Mouse (Mus musculus) left cerebral cortex, adult 18-20 months (tissue): Measurements from ENCODE around the gene Ralgps2. TPM values are rescaled to one million over a fixed set of nuclear protein-coding genes. Genes with fewer than 3 reads are reported as not detected.

ENCODE experiments used
- DNase-seq, 2 experiments: peaks; one replicate each; pipeline ENCODE4 v3.0.0; 2021 to 2022; ENCODE audit warnings: low spot score in 2 of 2, mixed read lengths in 1 of 2
- total RNA-seq, 2 experiments: library from RNA; stranded (reverse); gene quantifications; 2 replicates each; pipeline ENCODE4 v1.2.3; 2021

Gene Ralgps2
- total RNA-seq, 2 experiments from 2014 or later, result 40.2 to 50.3 TPM

- no peak for DNase-seq
These were observed 168.6 kb downstream of the Ralgps2 start for GRCm38 (mm10) chr1:156770845-156771244.

- no peak for DNase-seq
These were observed 169.7 kb downstream of the Ralgps2 start for GRCm38 (mm10) chr1:156769621-156770297.

- no peak for DNase-seq
These were observed 170.3 kb downstream of the Ralgps2 start for GRCm38 (mm10) chr1:156769163-156769562.

DNA sequence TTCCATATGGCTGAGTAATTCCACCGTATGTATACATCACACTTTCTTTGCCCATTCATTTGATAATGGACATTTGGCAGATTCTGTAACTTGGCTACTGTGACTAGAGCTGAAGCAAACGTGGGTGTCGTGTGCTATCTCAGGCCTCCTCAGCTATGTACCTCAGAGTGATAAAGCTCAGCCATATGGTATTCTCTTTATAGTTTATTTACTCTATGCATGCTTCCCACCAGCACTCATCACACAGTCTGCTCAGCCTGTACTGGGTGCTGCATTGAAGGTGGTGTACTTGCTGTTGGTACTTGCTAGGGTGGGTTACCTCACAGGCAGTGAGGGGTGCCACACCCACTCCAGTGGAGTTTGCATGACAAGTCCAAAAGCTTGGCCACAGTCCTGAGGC lies 174.1 kb downstream of the Ralgps2 start:
- DNase-seq, result peak; percentile 18 to 41

DNA sequence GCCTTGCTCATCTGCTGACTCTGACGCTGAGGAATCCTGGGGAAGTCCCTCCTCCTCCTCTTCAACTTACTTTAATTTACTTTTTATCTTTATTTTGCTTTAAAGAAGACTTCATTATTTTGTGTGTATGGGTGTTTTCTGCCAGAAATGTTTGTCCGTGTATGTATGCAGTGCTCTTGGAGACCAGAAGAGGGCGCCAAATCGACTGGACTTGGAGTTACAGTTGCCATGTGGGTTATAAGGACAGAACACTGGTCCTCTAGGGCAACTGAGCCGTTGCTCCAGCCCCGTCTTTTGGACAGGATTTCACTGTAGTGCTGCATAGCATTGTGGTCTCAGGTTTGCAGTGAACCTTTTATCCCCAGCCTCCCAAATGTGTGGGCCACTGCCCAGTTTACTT lies 174.8 kb downstream of the Ralgps2 start:
- DNase-seq, result no peak

- DNase-seq, result no peak
These were observed 176.1 kb downstream of the Ralgps2 start for GRCm38 (mm10) chr1:156763280-156763679.

DNA sequence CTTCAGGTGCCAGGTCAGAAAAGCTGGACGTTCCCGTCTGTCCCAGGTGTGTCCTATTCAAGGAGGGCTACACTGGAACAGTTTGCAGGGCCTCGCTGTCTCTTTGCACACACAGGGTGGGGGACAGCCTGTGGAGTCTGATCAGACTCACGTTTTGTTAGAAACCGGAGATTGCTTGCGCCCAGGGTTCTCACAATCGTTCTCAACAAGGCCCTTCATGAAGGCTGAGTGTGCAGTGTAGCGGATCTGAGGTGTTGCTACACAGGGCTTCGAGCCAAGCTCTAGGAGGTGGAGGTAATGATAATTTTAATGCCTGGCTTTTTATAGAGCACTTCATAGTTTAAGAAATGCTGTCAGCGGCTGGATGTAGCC lies 178.0 kb downstream of the Ralgps2 start:
- DNase-seq, result no peak

- no peak for DNase-seq
These were observed 178.6 kb downstream of the Ralgps2 start for GRCm38 (mm10) chr1:156760549-156761429.

GRCm38 (mm10) chr1:156758326-156758725 lies 181.1 kb downstream of the Ralgps2 start:
- DNase-seq, result no peak

GRCm38 (mm10) chr1:156754608-156755413 lies 184.6 kb downstream of the Ralgps2 start:
- DNase-seq, result no peak

Other genes starting within 250 kb of the Ralgps2 start
- gene Fam20b, start 220.5 kb downstream of the Ralgps2 start, total RNA-seq, result 10 to 100 TPM; 78.2 to 80.1 TPM
- gene Angptl1, start 101.1 kb downstream of the Ralgps2 start, total RNA-seq, result 1 to 10 TPM; 1.2 to 1.3 TPM
- not detected for gene Tex35, start 169.1 kb upstream of the Ralgps2 start, total RNA-seq